Mouse (Mus musculus): Measurements from ENCODE around the gene Rad54l.
A peak's percentile ranks its signal among the peaks of the same experiment; 100 is the strongest.

The Rad54l gene

GRCm38 (mm10) chr4:116123602-116124519 lies at the start of gene Rad54l, which contains the start of gene Pomgnt1:
Gene Rad54l, minus strand, starts transcription at chr4:116123690.
Gene Pomgnt1, plus strand, starts transcription at chr4:116123840.
- DNase-seq: peak; percentile 80

GRCm38 (mm10) chr4:116173072-116173471 lies 49.6 kb upstream of the Rad54l start, which contains the start of the genes 1700042G07Rik and Gm49337:
Gene 1700042G07Rik, plus strand, starts transcription at chr4:116173372.
Gene Gm49337, plus strand, starts transcription at chr4:116173384.
- DNase-seq: no peak

- no peak for DNase-seq
Observed at GRCm38 (mm10) chr4:116169353-116169672, 45.8 kb upstream of the Rad54l start.

- peak; percentile 89 for DNase-seq
Observed at GRCm38 (mm10) chr4:116168617-116169352, 45.3 kb upstream of the Rad54l start.

DNA sequence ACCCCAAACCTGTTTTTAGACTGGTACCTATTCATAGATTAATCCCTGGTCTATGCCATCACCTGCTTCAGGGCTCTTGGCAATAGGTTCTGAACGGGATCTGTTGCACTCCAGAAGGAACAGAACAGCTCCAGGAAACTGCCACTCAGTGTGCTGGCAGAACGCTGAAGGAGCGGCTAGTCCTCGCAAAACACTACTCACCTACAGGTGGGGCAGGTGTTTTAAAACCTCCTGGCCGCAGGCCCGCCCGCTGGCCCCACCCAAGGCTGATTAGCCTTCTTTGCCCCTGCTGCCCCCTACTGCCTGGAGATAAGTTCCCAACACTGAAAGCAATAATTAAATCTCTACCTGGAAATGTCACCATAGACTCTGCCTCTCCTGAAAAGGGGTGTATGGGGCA lies 43.9 kb upstream of the Rad54l start, which contains the start of gene Tspan1:
Gene Tspan1 (minus strand): TSS at position 198 of the 400 bp plus-strand sequence.
- peak; percentile 50 for DNase-seq

DNA sequence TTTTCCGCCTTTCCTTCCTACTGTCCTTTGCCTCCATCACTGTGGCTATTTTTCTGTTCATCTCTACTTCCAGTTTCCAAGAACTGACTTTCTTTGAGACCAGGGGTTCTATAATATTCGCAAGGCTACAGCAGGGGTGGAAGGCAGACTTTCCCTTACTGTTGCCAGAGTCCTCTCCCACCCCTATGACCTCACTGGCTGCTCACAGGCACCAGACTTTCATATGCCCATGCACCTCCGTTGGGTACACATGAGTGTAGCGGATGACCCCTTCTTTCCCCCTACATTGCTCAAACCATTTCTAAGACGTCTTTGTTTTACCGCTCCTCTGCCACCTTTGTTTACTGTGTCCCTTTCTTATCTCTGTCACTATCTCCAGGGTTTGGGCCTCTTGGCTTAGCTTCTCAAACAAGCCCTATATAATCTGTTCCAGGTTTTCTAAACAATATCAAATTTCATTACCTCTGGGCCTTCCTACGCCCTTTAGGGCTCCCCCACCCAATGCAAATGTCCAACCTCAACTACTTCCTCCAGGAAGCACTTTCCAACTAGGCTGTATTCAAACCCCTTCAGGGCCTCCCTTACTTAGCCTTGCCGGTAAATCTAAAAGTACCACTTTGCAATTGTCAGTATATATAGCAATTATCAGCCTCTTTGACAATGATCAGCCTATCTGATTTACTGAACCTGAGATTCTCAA lies 42.4 kb upstream of the Rad54l start:
- no peak for DNase-seq

GRCm38 (mm10) chr4:116164759-116165554 lies 41.5 kb upstream of the Rad54l start:
- no peak for DNase-seq

GRCm38 (mm10) chr4:116162142-116162541 lies 38.7 kb upstream of the Rad54l start:
- no peak for DNase-seq

GRCm38 (mm10) chr4:116160769-116161168 lies 37.3 kb upstream of the Rad54l start:
- DNase-seq: no peak

DNA sequence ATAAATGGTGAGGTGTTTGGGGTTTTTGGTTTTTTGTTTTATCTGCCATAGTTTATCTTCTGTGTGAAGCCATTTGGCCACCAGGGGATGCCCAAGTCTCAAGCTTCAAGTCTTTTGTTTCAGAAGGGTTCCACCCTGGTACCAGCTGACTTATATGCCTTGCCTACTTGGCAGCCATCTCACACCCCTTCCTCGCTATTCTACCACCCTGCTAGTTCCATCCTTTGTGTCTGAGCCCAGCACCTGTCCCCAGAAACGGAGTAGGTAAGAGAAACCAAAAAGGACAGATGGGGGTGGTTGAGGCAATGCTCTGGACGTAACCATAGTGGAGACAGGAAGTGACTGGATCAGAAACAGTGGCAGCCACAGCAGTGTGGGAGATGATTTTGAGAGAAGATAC lies 36.4 kb upstream of the Rad54l start:
- DNase-seq: peak; percentile 80

- DNase-seq: no peak
Observed at GRCm38 (mm10) chr4:116157882-116158281, 34.4 kb upstream of the Rad54l start.

DNA sequence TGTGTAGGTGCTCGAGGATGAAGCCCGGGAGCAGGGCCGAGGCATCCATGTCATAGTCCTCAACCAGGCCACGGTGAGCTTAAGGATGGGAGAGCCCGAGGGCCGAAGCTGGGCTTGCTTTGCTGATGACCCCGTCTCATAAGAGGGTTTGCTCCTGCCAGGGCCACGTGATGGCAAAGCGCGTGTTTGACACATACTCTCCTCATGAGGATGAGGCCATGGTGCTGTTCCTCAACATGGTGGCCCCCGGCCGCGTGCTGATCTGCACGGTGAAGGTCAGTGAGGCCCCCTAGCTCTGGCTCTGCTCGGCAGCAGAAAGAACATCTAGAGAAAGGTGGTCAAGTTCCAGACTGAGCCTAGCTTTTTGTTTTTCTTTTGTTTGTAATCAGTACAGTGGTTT lies 29.2 kb upstream of the Rad54l start:
- DNase-seq: no peak

GRCm38 (mm10) chr4:116151238-116151637 lies 27.7 kb upstream of the Rad54l start, which contains the start of gene Lurap1:
Gene Lurap1, minus strand, starts transcription at chr4:116151338.
- no peak for DNase-seq

- no peak for DNase-seq
Observed at GRCm38 (mm10) chr4:116150862-116151221, 27.4 kb upstream of the Rad54l start.

DNA sequence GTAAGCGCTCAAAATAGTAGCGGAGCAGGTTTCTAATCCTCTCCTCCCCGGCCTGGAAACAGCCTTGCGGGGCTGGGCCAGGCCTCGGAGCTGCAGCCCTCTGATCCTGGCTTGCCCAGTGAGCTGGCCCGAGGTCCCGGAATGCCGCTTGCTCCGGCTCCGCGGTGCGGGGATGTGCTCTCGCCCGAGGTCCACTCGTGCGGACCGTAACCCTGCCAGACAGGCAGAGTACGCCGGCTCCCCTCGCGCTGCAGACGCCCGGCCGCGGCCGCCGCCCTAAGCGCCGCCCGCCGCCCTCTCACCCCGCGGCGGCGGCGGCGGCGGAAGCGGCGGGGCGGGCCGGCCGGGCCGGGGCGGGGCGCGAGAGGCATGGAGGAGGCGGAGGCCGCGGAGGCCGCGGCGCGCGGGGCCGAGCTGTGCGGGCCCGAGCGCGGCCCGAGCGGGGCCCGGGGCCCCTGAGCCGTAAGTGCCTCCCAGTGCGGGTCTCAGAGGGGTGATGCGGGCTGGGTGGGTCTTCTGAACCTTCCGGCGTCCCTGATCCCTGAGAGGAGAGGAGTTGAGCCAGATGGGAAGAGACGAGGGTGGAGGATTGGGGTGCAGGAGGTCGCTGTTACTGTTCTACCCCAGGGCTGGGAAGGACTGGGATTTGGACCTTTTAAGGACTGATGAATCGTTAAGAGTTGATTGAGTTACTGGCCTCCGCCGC lies 26.8 kb upstream of the Rad54l start:
- DNase-seq: peak; percentile 87

- no peak for DNase-seq
Observed at GRCm38 (mm10) chr4:116149812-116150155, 26.3 kb upstream of the Rad54l start.

DNA sequence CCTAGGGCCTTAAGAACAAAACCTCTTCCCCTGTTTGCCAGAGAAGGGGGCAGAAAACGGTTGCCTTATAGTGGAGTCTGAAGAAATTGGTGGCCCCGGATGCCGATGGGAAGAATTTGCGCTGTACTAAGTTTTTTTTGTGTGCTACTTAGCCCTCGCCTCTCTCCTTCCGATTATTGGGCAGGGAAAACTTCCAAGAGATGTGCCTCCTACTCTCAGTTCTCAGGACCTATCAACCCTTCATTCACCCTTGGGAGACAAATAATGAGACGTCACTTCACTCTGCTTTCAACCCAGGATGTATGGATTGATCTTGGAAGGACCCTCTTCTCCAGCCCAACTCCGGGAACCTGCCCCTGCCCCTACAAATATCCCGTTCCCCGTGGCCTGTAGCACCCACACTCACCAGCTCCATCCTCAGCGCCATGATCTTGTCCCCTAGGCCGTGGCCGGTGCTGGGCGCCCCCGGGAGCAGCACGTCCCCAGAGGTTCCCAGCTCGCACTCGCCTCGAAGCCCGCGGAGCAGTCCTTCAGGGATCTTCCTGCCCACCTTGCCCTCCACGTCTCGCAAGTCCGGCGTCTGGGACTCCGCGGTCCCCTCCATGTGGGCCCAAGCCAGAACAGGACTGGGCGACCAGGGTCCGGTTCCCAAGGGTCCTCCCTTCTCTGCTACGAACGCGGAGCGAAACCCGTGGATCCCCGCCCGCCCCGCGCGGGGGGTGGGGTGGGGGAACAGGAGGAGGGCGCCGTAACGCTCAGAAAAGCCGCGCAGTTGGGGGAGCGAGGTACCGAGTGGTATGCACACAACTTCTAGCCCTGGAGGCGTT lies 20.6 kb upstream of the Rad54l start:
- peak; percentile 82 for DNase-seq

DNA sequence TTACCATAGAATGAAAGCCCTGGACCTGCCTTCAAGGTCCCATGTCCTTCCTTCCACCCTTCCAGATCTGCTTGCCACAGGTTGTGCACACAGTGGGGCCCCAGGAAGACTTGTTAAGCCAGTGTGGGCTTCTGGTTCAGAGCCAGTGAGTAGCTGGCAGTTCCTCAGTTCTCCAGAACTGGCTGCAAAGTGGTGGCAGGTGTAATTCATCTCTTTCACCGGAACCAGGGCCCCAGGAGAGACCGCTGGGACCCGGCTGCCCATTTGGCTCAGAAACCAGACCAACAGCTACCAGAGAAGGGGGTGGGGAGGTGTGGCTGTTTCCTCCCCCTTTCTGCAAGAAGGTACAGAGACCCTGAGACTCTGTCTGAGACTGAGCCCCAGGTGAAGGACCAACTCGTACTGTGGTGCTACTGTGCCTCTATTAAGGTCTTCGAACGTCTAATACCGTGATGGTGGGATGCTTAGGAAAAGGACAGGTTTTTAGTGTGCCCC lies 19.9 kb upstream of the Rad54l start:
- DNase-seq: no peak

GRCm38 (mm10) chr4:116142269-116142668 lies 18.8 kb upstream of the Rad54l start:
- no peak for DNase-seq

GRCm38 (mm10) chr4:116141736-116142135 lies 18.2 kb upstream of the Rad54l start:
- DNase-seq: no peak

Measured in thymus, postnatal 4 days (tissue).